32 mouse cellular contexts compared by ENCODE assay signal in the genomic region with DNA sequence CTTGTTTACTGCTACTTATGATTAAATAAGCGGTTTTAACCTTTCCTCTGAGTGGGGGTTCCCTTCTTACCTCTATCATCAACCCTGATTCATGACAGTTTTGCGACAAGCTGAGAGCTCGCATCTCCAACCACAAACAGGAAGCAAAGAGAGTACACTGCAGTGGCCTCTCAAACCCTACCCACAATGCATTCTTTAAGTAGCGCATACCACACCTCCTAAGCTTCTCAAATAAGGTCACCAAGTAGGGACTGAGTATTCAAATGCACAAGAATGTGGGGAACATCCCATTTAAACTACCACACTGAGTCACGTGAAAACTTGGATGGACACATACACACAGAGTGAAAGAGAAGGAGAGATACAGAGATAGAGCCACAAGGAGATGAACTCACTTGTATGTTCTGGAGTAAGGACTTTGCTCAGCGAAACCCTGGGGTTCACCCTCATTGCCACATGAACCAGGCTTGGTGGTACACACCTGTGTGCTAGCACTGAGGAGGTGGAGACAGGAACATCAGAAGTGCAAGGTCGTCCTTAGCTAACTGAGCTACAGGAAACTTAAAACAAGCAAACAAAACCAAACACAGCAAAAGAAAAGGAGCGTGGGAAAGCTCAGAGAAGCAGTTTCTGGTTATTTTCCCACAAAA. TPM values are rescaled to one million over a fixed set of nuclear protein-coding genes. Genes with fewer than 3 reads are reported as not detected.
A peak's percentile ranks its signal among the peaks of the same experiment; 100 is the strongest.
DNase-seq lines count a peak whose midpoint lies in the region; ATAC-seq and TF ChIP-seq lines count a peak whose summit lies in the region.
"Had no signal": no experiment of that assay in that cellular context is flagged by ENCODE, and none has a peak within 500 bp of the region (broad histone marks: within the 10 kb centered on the region; RNA-seq: fewer than 3 reads in every experiment).

No protein-coding gene starts in this region.

- H3K36me3 ChIP-seq in thymus, adult 2 months (ENCODE audit: control insufficient read depth, insufficient read depth, low read length): no peaks in the 10 kb centered on the region
- no peaks in the 10 kb centered on the region for H3K36me3 ChIP-seq in forebrain, embryonic 14.5 days (ENCODE audit: control insufficient read depth, insufficient read depth, low read length)
- H3K36me3 ChIP-seq: forebrain, embryonic 15.5 days; G1E; heart, embryonic 12.5 days; stomach, embryonic 15.5 days had no signal

- DNase-seq in R1 (ENCODE audit: low read depth, low spot score): peak; percentile 66
- peak; percentile 23 for DNase-seq in thymus, adult 2 months
- peak; percentile 14 to 53 for DNase-seq in thymus, postnatal 36 days
- DNase-seq in left cerebral cortex, postnatal 36 days (ENCODE audit: low spot score in 2 of 2): no peak
- no peak for DNase-seq in adrenal gland, adult 8-10 months
- DNase-seq in forebrain, embryonic 14.5 days (ENCODE audit: low spot score): no peak
- no peak for DNase-seq in adrenal gland, postnatal 10 days
- DNase-seq: cerebellum, adult 8-10 months; cerebellum, postnatal 36 days; gastrocnemius, postnatal 25 days; heart, adult 18-20 months; heart, postnatal 10 days; kidney, adult 11 months; kidney, postnatal 14 days; layer of hippocampus, adult 9-11 months; left cerebral cortex, postnatal 4 days; lung, embryonic 14.5 days; lung, postnatal 14 days; midbrain, embryonic 14.5 days; retina, postnatal 1 day; right cerebral cortex, postnatal 25 days had no signal

- H3K27me3 ChIP-seq in thymus, adult 2 months (ENCODE audit: control insufficient read depth, insufficient read depth, low read length): no peaks in the 10 kb centered on the region
- no peaks in the 10 kb centered on the region for H3K27me3 ChIP-seq in forebrain, embryonic 14.5 days (replicated peaks; ENCODE audit: control insufficient read depth, insufficient read depth, low read length)
- H3K27me3 ChIP-seq: forebrain, embryonic 15.5 days; heart, embryonic 12.5 days; stomach, embryonic 15.5 days had no signal

- H3K9me3 ChIP-seq in forebrain, embryonic 14.5 days (replicated peaks; ENCODE audit: control insufficient read depth, low read length): 0 out of 2 replicates have a peak, but pooled peaks cover 2% of the 10 kb centered on the region
- H3K9me3 ChIP-seq: forebrain, embryonic 15.5 days; G1E; heart, embryonic 12.5 days; stomach, embryonic 15.5 days had no signal

- H3K4me3 ChIP-seq in thymus, adult 2 months (ENCODE audit: control insufficient read depth, insufficient read depth, low read length): no peak overlapping the region
- no peak overlapping the region for H3K4me3 ChIP-seq in forebrain, embryonic 14.5 days (ENCODE audit: low read depth, low read length)
- H3K4me3 ChIP-seq: forebrain, embryonic 15.5 days; heart, embryonic 12.5 days; left cerebral cortex, adult 2 months; stomach, embryonic 15.5 days had no signal

- H3K4me2 ChIP-seq in forebrain, embryonic 14.5 days (ENCODE audit: low read length): no peak overlapping the region
- H3K4me2 ChIP-seq: forebrain, embryonic 15.5 days; heart, embryonic 12.5 days; hindbrain, embryonic 14.5 days; lung, embryonic 14.5 days; stomach, embryonic 15.5 days had no signal

- TF ChIP-seq POLR2A in thymus, adult 2 months (IDR thresholded peaks at IDR 0.05; ENCODE audit: control insufficient read depth, extremely low read depth, insufficient read depth, low read length, poor library complexity): no peak

- no peak overlapping the region for H3K9ac ChIP-seq in forebrain, embryonic 14.5 days (ENCODE audit: low read length)
- H3K9ac ChIP-seq: forebrain, embryonic 15.5 days; heart, embryonic 12.5 days; hindbrain, embryonic 14.5 days; liver, embryonic 14.5 days; lung, embryonic 14.5 days; stomach, embryonic 15.5 days had no signal

- peak; percentile 37 for ATAC-seq in CD4-positive, CD25-positive, alpha-beta regulatory T cell, adult 4 months
- no peak for ATAC-seq in forebrain, embryonic 14.5 days
- ATAC-seq: forebrain, embryonic 15.5 days; inflammation-experienced regulatory T-cells, adult 6 months had no signal

- H3K4me1 ChIP-seq in thymus, adult 2 months (replicated peaks; ENCODE audit: control insufficient read depth, insufficient read depth, low read length): no peaks in the 10 kb centered on the region
- no peaks in the 10 kb centered on the region for H3K4me1 ChIP-seq in forebrain, embryonic 14.5 days (ENCODE audit: control insufficient read depth, insufficient read depth, low read length)
- H3K4me1 ChIP-seq: forebrain, embryonic 15.5 days; heart, embryonic 12.5 days; stomach, embryonic 15.5 days had no signal

- intact Hi-C loops in left cerebral cortex, postnatal 36 days (cut with DNase I): no loop called here

- TF ChIP-seq CTCF in thymus, adult 2 months (IDR thresholded peaks at IDR 0.05; ENCODE audit: borderline replicate concordance, control insufficient read depth, extremely low read depth, insufficient read depth, low read length, poor library complexity): no peak

- WGBS in thymus, adult 2 months: 46% methylated on average over 8 of the region's 8 CpGs
- 92% methylated on average over 8 of the region's 8 CpGs for WGBS in forebrain, embryonic 14.5 days

- peak overlapping the region; percentile 23; the same call in 1 of the 2 replicates for H3K27ac ChIP-seq in thymus, adult 2 months (ENCODE audit: control insufficient read depth, insufficient read depth, low read length)
- no peak overlapping the region for H3K27ac ChIP-seq in forebrain, embryonic 14.5 days (ENCODE audit: low read depth, low read length)
- H3K27ac ChIP-seq: forebrain, embryonic 15.5 days; hindbrain, embryonic 14.5 days; left cerebral cortex, adult 2 months; liver, embryonic 14.5 days; stomach, embryonic 15.5 days had no signal

RNA-seq across cellular contexts. Expression of a gene that starts 46.3 kb away (rescaled TPM):
- 10 to 100 TPM in 1 of 2 experiments, 1 to 10 TPM in 1; 9.5 to 15.1 TPM for polyA plus RNA-seq in CD4-positive, CD25-positive, alpha-beta regulatory T cell, adult 4 months (2017; shearing (Covaris generic))
- polyA plus RNA-seq in thymus, adult 2 months (2012; rRNA removed): 9.7 and 12.2 TPM in 2 replicates
- total RNA-seq in left cerebral cortex, postnatal 36 days (2021): 10 to 100 TPM; 65.6 to 66.4 TPM
- total RNA-seq in adrenal gland, adult 8-10 months (2022): 10 to 100 TPM; 50.3 to 60.9 (median 52.8) TPM
- polyA plus RNA-seq in forebrain, embryonic 14.5 days (2014; fragmentation: Nextera tagmentation; extraction: Ambion mirVana): 24.3 and 32.0 TPM in 2 replicates
- 10 to 100 TPM; 39.2 to 39.6 TPM for total RNA-seq in adrenal gland, postnatal 10 days (2021)

RNA-seq across cellular contexts. Expression of a gene that starts 53.7 kb away (rescaled TPM):
- polyA plus RNA-seq in CD4-positive, CD25-positive, alpha-beta regulatory T cell, adult 4 months (2017; shearing (Covaris generic)): not detected
- 0.39 and 0.57 TPM in 2 replicates for polyA plus RNA-seq in thymus, adult 2 months (2012; rRNA removed)
- total RNA-seq in left cerebral cortex, postnatal 36 days (2021): under 1 TPM; 0.11 to 0.20 TPM
- 10 to 100 TPM; 11.0 to 22.1 (median 12.2) TPM for total RNA-seq in adrenal gland, adult 8-10 months (2022)
- polyA plus RNA-seq in forebrain, embryonic 14.5 days (2014; fragmentation: Nextera tagmentation; extraction: Ambion mirVana): 0.39 and 0.53 TPM in 2 replicates
- 1 to 10 TPM; 4.8 to 9.5 TPM for total RNA-seq in adrenal gland, postnatal 10 days (2021)
- total RNA-seq: heart, postnatal 10 days; hematopoietic stem cell, adult 5-6 weeks; left cerebral cortex, adult 2 months; monocyte, adult 5-6 weeks had no signal
- polyA plus RNA-seq: G1E; inflammation-experienced regulatory T-cells, adult 6 months; liver, embryonic 14.5 days had no signal

Comparison
In these comparisons a context has a peak if more than half of its experiments do, and no peak if none do; other contexts are left out.
1. DNase-seq: peak in R1 (single experiment), thymus, adult 2 months (single experiment) and thymus, postnatal 36 days (2 of 2); none in left cerebral cortex, postnatal 36 days (0 of 2), adrenal gland, adult 8-10 months (single experiment), forebrain, embryonic 14.5 days (single experiment) and adrenal gland, postnatal 10 days (single experiment).
2. RNA of a gene that starts 53.7 kb away (total RNA-seq): 11.0 to 22.1 TPM in adrenal gland, adult 8-10 months and 4.8 to 9.5 TPM in adrenal gland, postnatal 10 days; 0.11 to 0.20 TPM in left cerebral cortex, postnatal 36 days; every median in the first group is over 4 times any median in the second.